Comparison of ENCODE assay signal across 21 mouse cellular contexts in genomic region chr4:44490872-44491271, GRCm38 (mm10).
DNase-seq lines count a peak whose midpoint lies in the region; ATAC-seq lines count a peak whose summit lies in the region.
"Had no signal": no experiment of that assay in that cellular context is flagged by ENCODE, and none has a peak within 500 bp of the region (broad histone marks: within the 10 kb centered on the region; RNA-seq: fewer than 3 reads in every experiment).

No protein-coding gene starts in this region.

- H3K36me3 ChIP-seq in hindbrain, embryonic 15.5 days = no peaks in the 10 kb centered on the region
- no peaks in the 10 kb centered on the region for H3K36me3 ChIP-seq in hindbrain, embryonic 10.5 days
- H3K36me3 ChIP-seq in neural tube, embryonic 14.5 days (ENCODE audit: control insufficient read depth, insufficient read depth, low read length) = no peaks in the 10 kb centered on the region
- H3K36me3 ChIP-seq: embryonic facial prominence, embryonic 10.5 days; embryonic facial prominence, embryonic 12.5 days; forebrain, embryonic 15.5 days had no signal

- H3K27me3 ChIP-seq in hindbrain, embryonic 15.5 days = no peaks in the 10 kb centered on the region
- no peaks in the 10 kb centered on the region; the same call in none of the 2 replicates for H3K27me3 ChIP-seq in hindbrain, embryonic 10.5 days (ENCODE audit: insufficient read depth, poor library complexity, severe bottlenecking)
- no peaks in the 10 kb centered on the region for H3K27me3 ChIP-seq in neural tube, embryonic 14.5 days (ENCODE audit: control insufficient read depth, insufficient read depth, low read length)
- H3K27me3 ChIP-seq: embryonic facial prominence, embryonic 12.5 days had no signal

- H3K27ac ChIP-seq in hindbrain, embryonic 15.5 days (replicated peaks) = no peak overlapping the region
- no peak overlapping the region for H3K27ac ChIP-seq in hindbrain, embryonic 10.5 days
- H3K27ac ChIP-seq in neural tube, embryonic 14.5 days (ENCODE audit: low read depth, low read length) = no peak overlapping the region
- H3K27ac ChIP-seq: embryonic facial prominence, embryonic 10.5 days; embryonic facial prominence, embryonic 12.5 days; forebrain, embryonic 13.5 days; forebrain, embryonic 15.5 days had no signal

- no peaks in the 10 kb centered on the region for H3K9me3 ChIP-seq in hindbrain, embryonic 15.5 days
- no peaks in the 10 kb centered on the region for H3K9me3 ChIP-seq in hindbrain, embryonic 10.5 days
- H3K9me3 ChIP-seq in neural tube, embryonic 14.5 days (ENCODE audit: control insufficient read depth, low read length) = no peaks in the 10 kb centered on the region
- H3K9me3 ChIP-seq: embryonic facial prominence, embryonic 10.5 days; embryonic facial prominence, embryonic 12.5 days; forebrain, embryonic 13.5 days; forebrain, embryonic 15.5 days had no signal

- H3K4me3 ChIP-seq in hindbrain, embryonic 15.5 days = no peak overlapping the region
- no peak overlapping the region for H3K4me3 ChIP-seq in hindbrain, embryonic 10.5 days
- H3K4me3 ChIP-seq in neural tube, embryonic 14.5 days (ENCODE audit: low read depth, low read length) = no peak overlapping the region
- H3K4me3 ChIP-seq: embryonic facial prominence, embryonic 10.5 days; embryonic facial prominence, embryonic 12.5 days; forebrain, embryonic 13.5 days; forebrain, embryonic 15.5 days had no signal

- ATAC-seq in hindbrain, embryonic 15.5 days (ENCODE audit: low FRiP score, low read depth) = peak; percentile 52; the same call in 1 of the 2 replicates
- peak; percentile 24; the same call in 1 of the 2 replicates for ATAC-seq in neural tube, embryonic 14.5 days (ENCODE audit: low read depth)
- ATAC-seq: CD4-positive, CD25-positive, alpha-beta regulatory T cell, adult 4 months; forebrain, embryonic 13.5 days; forebrain, embryonic 15.5 days had no signal

- DNase-seq in gastrocnemius, adult 18-20 months (ENCODE audit: low spot score) = peak; percentile 7
- DNase-seq in gastrocnemius, postnatal 4 days (ENCODE audit: low spot score in 2 of 2) = no peak
- no peak for DNase-seq in hindbrain, embryonic 10.5 days (ENCODE audit: low spot score)
- no peak for DNase-seq in neural tube, embryonic 10.5 days (ENCODE audit: extremely low spot score, low spot score)
- DNase-seq in urinary bladder, adult 18-20 months (ENCODE audit: low spot score in 2 of 2) = no peak
- DNase-seq: adrenal gland, adult 8-10 months; adrenal gland, postnatal 14 days; adrenal gland, postnatal 36 days; B cell, adult 2 months; cerebellum, adult 11-12 months; cerebellum, adult 2 months; cerebellum, adult 9-10 months; cerebellum, postnatal 10 days; cerebellum, postnatal 25 days had no signal

- 57% methylated on average over 6 of the region's 6 CpGs for WGBS in hindbrain, embryonic 15.5 days
- 77% methylated on average over 6 of the region's 6 CpGs for WGBS in hindbrain, embryonic 10.5 days
- WGBS in neural tube, embryonic 14.5 days = 30% methylated on average over 6 of the region's 6 CpGs

- H3K4me1 ChIP-seq in hindbrain, embryonic 15.5 days (replicated peaks) = peaks cover 24% of the 10 kb centered on the region
- H3K4me1 ChIP-seq in hindbrain, embryonic 10.5 days (replicated peaks) = peaks cover 7% of the 10 kb centered on the region
- H3K4me1 ChIP-seq in neural tube, embryonic 14.5 days (ENCODE audit: control insufficient read depth, insufficient read depth, low read length) = 0 out of 2 replicates have a peak, but pooled peaks cover 8% of the 10 kb centered on the region
- H3K4me1 ChIP-seq: embryonic facial prominence, embryonic 10.5 days; embryonic facial prominence, embryonic 12.5 days; forebrain, embryonic 13.5 days; forebrain, embryonic 15.5 days had no signal

- H3K9ac ChIP-seq in hindbrain, embryonic 15.5 days = no peak overlapping the region
- H3K9ac ChIP-seq in neural tube, embryonic 14.5 days (replicated peaks; ENCODE audit: low read depth, low read length) = no peak overlapping the region
- H3K9ac ChIP-seq: embryonic facial prominence, embryonic 12.5 days; forebrain, embryonic 13.5 days; forebrain, embryonic 15.5 days had no signal

- no peak overlapping the region for H3K4me2 ChIP-seq in hindbrain, embryonic 15.5 days
- no peak overlapping the region for H3K4me2 ChIP-seq in neural tube, embryonic 14.5 days (ENCODE audit: low read depth, low read length)
- H3K4me2 ChIP-seq: embryonic facial prominence, embryonic 12.5 days; forebrain, embryonic 13.5 days; forebrain, embryonic 15.5 days had no signal
